Mouse (Mus musculus) liver, adult 2 months (tissue): Measurements from ENCODE around the gene Polr2l.

Experiments used
- CTCF ChIP-seq: fragments of 200-500 bp; IDR thresholded peaks from 2 replicates; pipeline ENCODE4 v1.5.1; 2011; ENCODE audit warnings: low read depth, low read length, control low read depth
- POLR2A ChIP-seq: fragments of 200-500 bp; IDR thresholded peaks from 2 replicates; pipeline ENCODE4 v1.6.1; 2011; ENCODE audit warnings: low read length, control low read depth; ENCODE audit not compliant: insufficient read depth; ENCODE audit errors: extremely low read depth

DNA sequence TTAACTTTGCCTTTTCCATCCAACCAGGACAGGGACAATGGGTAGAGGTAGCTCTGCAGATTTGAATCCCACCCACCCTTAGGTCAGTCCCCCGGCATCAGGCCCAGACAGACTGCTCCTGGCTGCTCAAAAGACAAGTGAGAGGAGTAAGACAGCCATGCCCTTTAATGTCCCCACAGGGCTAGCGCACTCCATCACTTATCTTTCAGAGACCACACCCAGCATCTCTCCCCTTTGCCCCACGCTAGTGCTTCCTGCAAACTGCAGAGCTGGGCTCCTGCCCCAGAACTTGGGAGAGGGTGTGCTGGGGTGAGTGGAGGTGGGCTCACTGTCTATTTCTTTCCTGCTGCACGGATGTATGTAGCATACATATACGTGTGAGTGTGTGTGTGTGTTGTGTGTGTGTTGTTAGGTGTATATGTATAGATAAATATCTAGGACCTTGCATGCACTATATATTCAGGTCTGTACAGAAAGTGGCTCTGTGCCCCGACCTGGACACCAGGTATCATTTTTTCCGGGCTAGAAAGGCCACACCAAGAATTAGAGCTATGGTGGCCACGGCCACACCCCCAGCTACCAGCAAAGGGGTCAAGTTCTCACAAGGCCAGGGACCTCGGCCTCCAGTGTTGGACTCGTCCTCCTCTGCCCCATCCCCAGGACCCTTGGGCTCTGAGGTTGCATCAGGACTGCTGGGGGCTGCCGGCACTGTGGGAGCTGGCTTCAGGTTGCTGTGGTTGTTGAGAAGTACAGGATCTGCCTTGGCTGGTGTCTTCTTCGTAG lies 47.8 kb downstream of the Polr2l start:
- TF ChIP-seq POLR2A (no peak), CTCF (no peak)
